Mouse (Mus musculus) left cerebral cortex, postnatal 25 days (tissue): ENCODE data around the gene Krtcap2. TPM values are rescaled to one million over a fixed set of nuclear protein-coding genes. Genes with fewer than 3 reads are reported as not detected.

ENCODE experiments used
- DNase-seq, 2 experiments: peaks; one replicate each; pipeline ENCODE4 v3.0.0; 2022; ENCODE audit warnings: low spot score in 2 of 2, mixed read lengths in 1 of 2
- intact Hi-C: fragments of 180-260 bp; cut with DNase I; formaldehyde crosslinking; loops from one replicate; pipeline ENCODE4 v1.15.1; 2025
- total RNA-seq, 2 experiments: library from RNA; stranded (reverse); gene quantifications; 2 replicates each; pipeline ENCODE4 v1.2.3; 2021

Gene Krtcap2
- total RNA-seq, 2 experiments from 2014 or later, result 69.2 to 69.4 TPM

GRCm38 (mm10) chr3:89243609-89244008 lies 2.2 kb upstream of the Krtcap2 start:
- DNase-seq, result peak in 1 of 2 experiments; percentile 58
- intact Hi-C loops, result loop anchor here (2.0 kb wide), 1 partner anchor 15 kb away; the partner anchor contains the start of gene Muc1

GRCm38 (mm10) chr3:89244158-89244981 lies 1.4 kb upstream of the Krtcap2 start:
- DNase-seq, result peak in 1 of 2 experiments; percentile 46
- intact Hi-C loops, result loop anchor here (2.0 kb wide), 1 partner anchor 16 kb away; the partner anchor contains the start of gene Muc1

GRCm38 (mm10) chr3:89244982-89245687 lies 631 bp upstream of the Krtcap2 start:
- intact Hi-C loops, result loop anchor here (2.0 kb wide), 1 partner anchor 16 kb away; the partner anchor contains the start of gene Muc1
- peak; percentile 77 to 79 for DNase-seq

GRCm38 (mm10) chr3:89246261-89247100 lies 715 bp downstream of the Krtcap2 start, which contains the start of gene Trim46:
Gene Trim46 (minus strand): TSS chr3:89246309.
- intact Hi-C loops, result no loop called here
- DNase-seq, result peak; percentile 91 to 95

GRCm38 (mm10) chr3:89247466-89247865 lies 1.7 kb downstream of the Krtcap2 start:
- DNase-seq, result no peak
- intact Hi-C loops, result no loop called here

GRCm38 (mm10) chr3:89250435-89251040 lies 4.8 kb downstream of the Krtcap2 start:
- intact Hi-C loops, result loop anchor here (1.0 to 2.0 kb wide), 2 partner anchors 32 to 58 kb away; no protein-coding TSS in a partner anchor
- DNase-seq, result peak in 1 of 2 experiments; percentile 43

GRCm38 (mm10) chr3:89251365-89251895 lies 5.7 kb downstream of the Krtcap2 start:
- intact Hi-C loops, result loop anchor here (2.0 kb wide), 1 partner anchor 57 kb away; no protein-coding TSS in a partner anchor

GRCm38 (mm10) chr3:89254994-89255393 lies 9.2 kb downstream of the Krtcap2 start:
- DNase-seq, result no peak
- intact Hi-C loops, result loop anchor here (5.0 kb wide), 1 partner anchor 42 kb away; no protein-coding TSS in a partner anchor

More at GRCm38 (mm10) chr3:89251365-89251895, 5.7 kb downstream of the Krtcap2 start:
- DNase-seq, result no peak

- intact Hi-C loops, result loop anchor here (5.0 kb wide), 1 partner anchor 41 kb away; no protein-coding TSS in a partner anchor
- no peak for DNase-seq
Observed at GRCm38 (mm10) chr3:89256177-89256576, 10.4 kb downstream of the Krtcap2 start.

GRCm38 (mm10) chr3:89259076-89259475 lies 13.3 kb downstream of the Krtcap2 start, which contains the start of gene Dpm3:
Gene Dpm3 (plus strand): TSS chr3:89259358.
- peak in 1 of 2 experiments; percentile 61 for DNase-seq
- intact Hi-C loops, result loop anchor here (5.0 kb wide), 1 partner anchor 38 kb away; no protein-coding TSS in a partner anchor

GRCm38 (mm10) chr3:89260211-89260610 lies 14.4 kb downstream of the Krtcap2 start:
- intact Hi-C loops, result no loop called here
- no peak for DNase-seq

- no peak for DNase-seq
- intact Hi-C loops, result no loop called here
Observed at GRCm38 (mm10) chr3:89262417-89262816, 16.7 kb downstream of the Krtcap2 start.

- DNase-seq, result peak; percentile 84 to 91
- intact Hi-C loops, result no loop called here
Observed at GRCm38 (mm10) chr3:89266439-89266893, 20.7 kb downstream of the Krtcap2 start.

- intact Hi-C loops, result no loop called here
- no peak for DNase-seq
Observed at GRCm38 (mm10) chr3:89268916-89269315, 23.1 kb downstream of the Krtcap2 start.

GRCm38 (mm10) chr3:89270051-89270755 lies 24.4 kb downstream of the Krtcap2 start, which contains the start of gene Slc50a1:
Gene Slc50a1 (minus strand): TSS chr3:89270570.
- intact Hi-C loops, result no loop called here
- DNase-seq, result peak; percentile 81 to 86

- DNase-seq, result peak; percentile 54 to 90
- intact Hi-C loops, result no loop called here
Observed at GRCm38 (mm10) chr3:89270891-89271290, 25.1 kb downstream of the Krtcap2 start.

GRCm38 (mm10) chr3:89271760-89272159 lies 26.0 kb downstream of the Krtcap2 start:
- intact Hi-C loops, result no loop called here
- DNase-seq, result no peak

GRCm38 (mm10) chr3:89276061-89276460 lies 30.3 kb downstream of the Krtcap2 start:
- intact Hi-C loops, result no loop called here
- no peak for DNase-seq
